16 mouse cellular contexts compared by ENCODE assay signal in genomic region chr1:179847173-179847572, GRCm38 (mm10). TPM values are rescaled to one million over a fixed set of nuclear protein-coding genes. Genes with fewer than 3 reads are reported as not detected.
DNase-seq lines count a peak whose midpoint lies in the region; ATAC-seq and TF ChIP-seq lines count a peak whose summit lies in the region.
"Had no signal": no experiment of that assay in that cellular context is flagged by ENCODE, and none has a peak within 500 bp of the region (broad histone marks: within the 10 kb centered on the region; RNA-seq: fewer than 3 reads in every experiment).

No protein-coding gene starts in this region.

- H3K4me3 ChIP-seq in forebrain, embryonic 10.5 days, result no peak overlapping the region
- H3K4me3 ChIP-seq in forebrain, postnatal 0 days (ENCODE audit: low read depth, low read length), result no peak overlapping the region
- no peak overlapping the region; the same call in 1 of the 2 replicates for H3K4me3 ChIP-seq in kidney, embryonic 15.5 days (replicated peaks)
- peak overlapping the region; percentile 1 to 13; a peak in 2 of 4 replicates for H3K4me3 ChIP-seq in ES-E14 (ENCODE audit: insufficient read depth in 1 of 2, low read depth in 1 of 2, low read length in 2 of 2, poor library complexity in 1 of 2, severe bottlenecking in 1 of 2)
- no peak overlapping the region for H3K4me3 ChIP-seq in liver, postnatal 0 days (ENCODE audit: low read depth, low read length)

- in situ Hi-C loops in ES-E14 (cut with MboI; ENCODE audit: low sequenced_read_pairs in 2 of 2, unreplicated experiment in 2 of 2), result no loop called here

- no peak for TF ChIP-seq EP300 in liver, postnatal 0 days (IDR thresholded peaks at IDR 0.05; ENCODE audit: low read depth)

- H3K4me2 ChIP-seq in forebrain, postnatal 0 days (ENCODE audit: low read depth), result no peak overlapping the region
- peak overlapping the region; percentile 74 for H3K4me2 ChIP-seq in kidney, embryonic 15.5 days
- peak overlapping the region; percentile 83 for H3K4me2 ChIP-seq in liver, postnatal 0 days (ENCODE audit: low read depth, low read length)

- H3K4me1 ChIP-seq in forebrain, embryonic 10.5 days, result peaks cover 10% of the 10 kb centered on the region
- H3K4me1 ChIP-seq in forebrain, postnatal 0 days (ENCODE audit: insufficient read depth), result no peaks in the 10 kb centered on the region
- H3K4me1 ChIP-seq in kidney, embryonic 15.5 days, result peaks cover 20% of the 10 kb centered on the region
- H3K4me1 ChIP-seq in ES-E14 (ENCODE audit: control insufficient read depth in 2 of 2, insufficient read depth in 2 of 2, low read length in 2 of 2, poor library complexity in 1 of 2), result peaks cover 2 to 3% of the 10 kb centered on the region in 2 experiments; a peak in 1 of 4 replicates
- H3K4me1 ChIP-seq in liver, postnatal 0 days (ENCODE audit: insufficient read depth), result peaks cover 6% of the 10 kb centered on the region; the same call in 1 of the 2 replicates

- H3K27ac ChIP-seq in forebrain, embryonic 10.5 days, result 0 out of 2 replicates have a peak overlapping the region, but pooled peaks have one; percentile 83
- no peak overlapping the region for H3K27ac ChIP-seq in forebrain, postnatal 0 days (ENCODE audit: low read depth, low read length)
- no peak overlapping the region for H3K27ac ChIP-seq in kidney, embryonic 15.5 days
- no peak overlapping the region for H3K27ac ChIP-seq in ES-E14 (ENCODE audit: insufficient read depth, low read depth, low read length, poor library complexity, severe bottlenecking)
- no peak overlapping the region for H3K27ac ChIP-seq in liver, postnatal 0 days (ENCODE audit: low read depth)
- H3K27ac ChIP-seq: hindbrain, embryonic 15.5 days had no signal

- DNase-seq in forebrain, embryonic 10.5 days (ENCODE audit: extremely low spot score, low spot score), result no peak
- no peak for DNase-seq in forebrain, postnatal 0 days
- DNase-seq in kidney, postnatal 36 days, result no peak
- DNase-seq in ES-E14 (ENCODE audit: low read depth, low spot score), result no peak
- DNase-seq in liver, postnatal 0 days, result no peak
- no peak for DNase-seq in thymus, postnatal 0 days (ENCODE audit: low spot score)
- DNase-seq in thymus, postnatal 25 days, result no peak

- TF ChIP-seq CTCF in forebrain, postnatal 0 days (IDR thresholded peaks at IDR 0.05; ENCODE audit: low read depth), result no peak
- TF ChIP-seq CTCF in liver, postnatal 0 days (IDR thresholded peaks at IDR 0.05; ENCODE audit: low read depth), result no peak

- no peaks in the 10 kb centered on the region for H3K36me3 ChIP-seq in forebrain, embryonic 10.5 days (replicated peaks)
- no peaks in the 10 kb centered on the region for H3K36me3 ChIP-seq in forebrain, postnatal 0 days (ENCODE audit: insufficient read depth)
- H3K36me3 ChIP-seq in kidney, embryonic 15.5 days, result no peaks in the 10 kb centered on the region
- H3K36me3 ChIP-seq in ES-E14 (ENCODE audit: control insufficient read depth, insufficient read depth, low read length, poor library complexity, severe bottlenecking), result no peaks in the 10 kb centered on the region
- no peaks in the 10 kb centered on the region for H3K36me3 ChIP-seq in liver, postnatal 0 days (replicated peaks; ENCODE audit: insufficient read depth, low read length)
- H3K36me3 ChIP-seq: embryonic facial prominence, embryonic 13.5 days; G1E; hindbrain, embryonic 15.5 days had no signal

- WGBS in forebrain, embryonic 10.5 days, result 59% methylated on average over 7 of the region's 7 CpGs
- 60% methylated on average over 7 of the region's 7 CpGs for WGBS in forebrain, postnatal 0 days
- WGBS in kidney, embryonic 15.5 days, result 49% methylated on average over 7 of the region's 7 CpGs
- WGBS in liver, postnatal 0 days (ENCODE audit: insufficient replicate concordance), result 35% methylated on average over 7 of the region's 7 CpGs

- no peak overlapping the region for H3K9ac ChIP-seq in forebrain, postnatal 0 days
- H3K9ac ChIP-seq in kidney, embryonic 15.5 days, result no peak overlapping the region
- H3K9ac ChIP-seq in ES-E14 (ENCODE audit: insufficient read depth, low read depth, low read length, poor library complexity, severe bottlenecking), result peak overlapping the region; percentile 56; the same call in 1 of the 2 replicates
- no peak overlapping the region for H3K9ac ChIP-seq in liver, postnatal 0 days (replicated peaks)

- no peak for ATAC-seq in forebrain, postnatal 0 days
- no peak for ATAC-seq in kidney, embryonic 15.5 days (replicated peaks; ENCODE audit: low FRiP score)
- no peak for ATAC-seq in liver, postnatal 0 days

- peaks cover 5% of the 10 kb centered on the region; the same call in 1 of the 2 replicates for H3K27me3 ChIP-seq in forebrain, embryonic 10.5 days (ENCODE audit: poor library complexity, severe bottlenecking)
- no peaks in the 10 kb centered on the region for H3K27me3 ChIP-seq in forebrain, postnatal 0 days (ENCODE audit: insufficient read depth, low read length)
- H3K27me3 ChIP-seq in kidney, embryonic 15.5 days, result no peaks in the 10 kb centered on the region
- no peaks in the 10 kb centered on the region for H3K27me3 ChIP-seq in liver, postnatal 0 days (ENCODE audit: insufficient read depth, low read length)
- H3K27me3 ChIP-seq: embryonic facial prominence, embryonic 13.5 days; hindbrain, embryonic 15.5 days had no signal

- no peaks in the 10 kb centered on the region for H3K9me3 ChIP-seq in forebrain, embryonic 10.5 days
- no peaks in the 10 kb centered on the region for H3K9me3 ChIP-seq in forebrain, postnatal 0 days (ENCODE audit: low read length)
- H3K9me3 ChIP-seq in kidney, embryonic 15.5 days (replicated peaks), result no peaks in the 10 kb centered on the region
- H3K9me3 ChIP-seq in ES-E14 (ENCODE audit: control insufficient read depth, insufficient read depth, low read depth, low read length), result no peaks in the 10 kb centered on the region
- H3K9me3 ChIP-seq in liver, postnatal 0 days (ENCODE audit: low read length), result no peaks in the 10 kb centered on the region
- H3K9me3 ChIP-seq: embryonic facial prominence, embryonic 13.5 days; G1E; hindbrain, embryonic 15.5 days had no signal

TF ChIP-seq in ES-E14, 5 proteins besides CTCF, POLR2A, EP300 and RAD21:
- TF ChIP-seq ZC3H11A (IDR thresholded peaks at IDR 0.05; ENCODE audit: borderline replicate concordance, low read depth, low read length) (no peak), HCFC1 (IDR thresholded peaks at IDR 0.05; ENCODE audit: borderline replicate concordance, insufficient read depth, low read length) (no peak), MAFK (IDR thresholded peaks at IDR 0.05; ENCODE audit: insufficient read depth, low read depth, low read length) (no peak)
TF ChIP-seq in ES-E14: peak in this region for 0.

RNA-seq across cellular contexts. Expression of gene Ahctf1, which starts 43.7 kb away (rescaled TPM):
- polyA plus RNA-seq in forebrain, embryonic 10.5 days (2016; fragmentation: Nextera tagmentation; extraction: Ambion mirVana), result 33.0 and 34.5 TPM in 2 replicates
- total RNA-seq in forebrain, postnatal 0 days (2014; rRNA removed), result 35.2 and 41.8 TPM in 2 replicates
- 5.2 and 8.0 TPM in 2 replicates for polyA plus RNA-seq in forebrain, postnatal 0 days (2015; fragmentation: Nextera tagmentation; extraction: Ambion mirVana)
- polyA plus RNA-seq in kidney, embryonic 15.5 days (2015; fragmentation: Nextera tagmentation; extraction: Ambion mirVana), result 23.4 and 28.8 TPM in 2 replicates
- 88.4 and 90.2 TPM in 2 replicates for total RNA-seq in ES-E14 (2012; rRNA removed)
- polyA plus RNA-seq in liver, postnatal 0 days (2015; fragmentation: Nextera tagmentation; extraction: Ambion mirVana), result 8.1 and 9.2 TPM in 2 replicates
- 11.8 and 16.3 TPM in 2 replicates for polyA plus RNA-seq in thymus, postnatal 0 days (2015; fragmentation: Nextera tagmentation; extraction: Ambion mirVana)

RNA-seq across cellular contexts. Expression of gene Gm10518, which starts 44.0 kb away (rescaled TPM):
- polyA plus RNA-seq in forebrain, embryonic 10.5 days (2016; fragmentation: Nextera tagmentation; extraction: Ambion mirVana), result 0.17 and 0.23 TPM in 2 replicates
- total RNA-seq in forebrain, postnatal 0 days (2014; rRNA removed), result not detected in 2 replicates
- not detected in 2 replicates for polyA plus RNA-seq in forebrain, postnatal 0 days (2015; fragmentation: Nextera tagmentation; extraction: Ambion mirVana)
- 0.21 TPM in 1 of 2 replicates, not detected in the other for polyA plus RNA-seq in kidney, embryonic 15.5 days (2015; fragmentation: Nextera tagmentation; extraction: Ambion mirVana)
- total RNA-seq in ES-E14 (2012; rRNA removed), result 5.0 and 9.2 TPM in 2 replicates
- polyA plus RNA-seq in liver, postnatal 0 days (2015; fragmentation: Nextera tagmentation; extraction: Ambion mirVana), result 0.09 TPM in 1 of 2 replicates, not detected in the other
- 0.35 and 0.39 TPM in 2 replicates for polyA plus RNA-seq in thymus, postnatal 0 days (2015; fragmentation: Nextera tagmentation; extraction: Ambion mirVana)
- total RNA-seq: adrenal gland, postnatal 25 days; gastrocnemius, postnatal 25 days; left cerebral cortex, postnatal 36 days; megakaryocyte progenitor cell, adult 5-6 weeks had no signal
- polyA plus RNA-seq: forebrain, embryonic 16.5 days; G1E had no signal

Comparison
In these comparisons a context has a peak if more than half of its experiments do, and no peak if none do; other contexts are left out.
1. H3K4me3 ChIP-seq: peak in ES-E14 (2 of 2); none in forebrain, embryonic 10.5 days (single experiment), forebrain, postnatal 0 days (single experiment), kidney, embryonic 15.5 days (single experiment) and liver, postnatal 0 days (single experiment).